Mouse (Mus musculus) heart, adult 10 weeks (tissue): Measurements from ENCODE around the gene Nus1. TPM values are rescaled to one million over a fixed set of nuclear protein-coding genes. Genes with fewer than 3 reads are reported as not detected.

Source experiments
- polyA plus RNA-seq: library from polyadenylated mRNA; stranded (reverse); fragments of 350-450 nt; fragmentation: Illumina TruSeq; extraction: RNeasy Lipid Tissue Mini Kit (QIAGEN cat#74804); gene quantifications from one replicate; pipeline ENCODE4 v1.2.3, GENCODE M21; 2014; ENCODE audit warnings: low read depth, low replicate concordance

Nus1 gene
- 28.3 TPM for polyA plus RNA-seq

DNA sequence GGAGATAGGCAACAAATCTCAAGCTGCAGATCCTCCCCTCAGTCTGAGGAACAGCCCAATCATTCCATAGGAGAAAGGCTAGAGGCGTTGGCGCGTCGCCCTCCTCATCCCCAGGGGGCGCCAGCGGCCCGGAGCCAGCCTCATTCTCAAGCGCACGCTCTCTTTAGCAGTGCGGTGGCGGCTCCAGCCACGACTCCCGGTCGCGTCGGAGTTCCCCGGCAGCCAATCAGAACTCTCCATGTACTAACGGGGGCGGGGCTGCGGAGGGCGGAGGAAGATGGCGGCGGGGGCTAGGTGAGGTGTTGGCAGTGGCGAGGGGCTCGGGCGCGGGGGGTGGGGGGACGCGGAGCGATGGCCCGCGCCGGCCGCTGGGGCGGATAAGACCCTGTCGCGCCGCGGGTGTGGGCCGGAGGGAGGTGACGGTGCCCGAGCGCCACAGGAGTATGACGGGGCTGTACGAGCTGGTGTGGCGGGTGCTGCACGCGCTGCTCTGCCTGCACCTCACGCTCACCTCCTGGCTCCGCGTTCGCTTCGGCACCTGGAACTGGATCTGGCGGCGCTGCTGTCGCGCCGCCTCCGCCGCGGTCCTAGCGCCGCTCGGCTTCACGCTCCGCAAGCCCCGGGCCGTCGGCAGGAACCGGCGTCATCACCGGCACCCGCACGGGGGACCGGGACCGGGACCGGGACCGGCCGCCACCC, at the start of gene Nus1:
Gene Nus1, plus strand, starts transcription at position 249 of the 699 bp plus-strand sequence.

DNA sequence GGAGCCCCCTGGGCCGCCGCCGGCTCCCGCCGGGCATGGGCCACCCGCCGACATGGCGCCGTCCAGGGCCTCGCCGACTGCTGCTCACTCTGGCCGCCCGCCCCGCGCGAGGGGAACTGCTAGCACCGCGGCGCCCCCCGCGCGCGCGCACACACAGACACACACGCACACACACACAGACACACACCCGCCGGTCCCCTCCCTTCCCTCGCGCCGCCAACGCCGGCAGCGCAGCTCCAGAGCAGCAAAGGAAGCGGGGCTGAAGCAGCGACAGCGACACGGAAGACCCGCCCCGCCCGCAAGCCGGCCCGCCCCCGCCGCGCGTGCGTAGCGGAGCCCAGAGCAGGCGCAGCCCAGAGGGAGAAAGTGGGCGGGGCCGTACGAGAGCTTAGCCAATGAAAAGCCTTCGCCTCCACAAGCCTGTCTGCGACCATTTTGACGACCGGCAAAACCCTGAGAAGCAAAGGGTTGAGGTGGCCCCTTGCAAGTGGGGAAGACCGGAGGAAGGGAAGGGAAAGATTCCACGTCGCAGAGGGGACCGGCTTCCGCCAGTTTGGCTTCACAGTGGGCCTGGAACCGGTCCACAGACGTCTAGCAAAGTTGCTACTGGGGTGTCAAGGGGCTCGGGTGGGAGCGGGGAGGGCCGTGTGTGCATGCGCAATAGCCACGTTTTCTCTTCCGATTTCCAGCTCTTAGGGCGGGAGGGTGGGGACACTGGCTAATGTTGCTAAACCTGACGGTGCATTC, 35.3 kb upstream of the Nus1 start, which contains the start of gene Gopc:
Gene Gopc, minus strand, starts transcription at position 280 of the 747 bp plus-strand sequence.

DNA sequence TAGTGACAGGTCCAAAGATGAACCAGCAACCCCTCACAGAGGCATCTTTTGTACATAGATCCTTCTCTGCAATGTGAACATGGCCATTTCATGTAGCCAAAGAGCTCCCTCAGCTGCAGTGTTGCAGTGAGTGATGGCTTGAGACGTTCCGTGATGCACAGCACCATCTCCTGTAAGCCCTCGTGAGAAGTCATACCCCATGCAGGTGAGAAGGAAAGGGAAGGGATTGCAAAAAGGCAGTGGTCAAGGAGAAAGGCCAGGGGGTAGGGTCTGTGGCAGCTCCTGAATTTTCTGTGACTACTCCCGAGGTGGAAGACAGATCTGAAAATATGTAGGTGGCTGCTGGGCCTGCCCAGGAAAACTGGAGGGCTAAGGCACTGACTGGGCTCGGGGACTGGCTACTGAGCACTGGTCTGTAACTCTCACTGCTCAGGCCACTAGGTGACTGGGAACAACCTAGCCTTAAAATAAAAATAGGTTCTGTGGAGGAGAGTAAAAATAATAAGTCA, 28.4 kb upstream of the Nus1 start, which contains the start of gene Nepn:
Gene Nepn, plus strand, starts transcription at position 51 of the 509 bp plus-strand sequence.

Other genes starting within 250 kb of the Nus1 start
- gene Ros1, start 222.3 kb upstream of the Nus1 start, polyA plus RNA-seq, result not detected
- 4.3 TPM for gene Dcbld1, start 183.9 kb upstream of the Nus1 start, polyA plus RNA-seq
- gene Gm26741, start 58.8 kb upstream of the Nus1 start, polyA plus RNA-seq, result not detected
- 15.3 TPM for gene Gopc, start 35.4 kb upstream of the Nus1 start, polyA plus RNA-seq
- 1.9 TPM for gene Nepn, start 28.6 kb upstream of the Nus1 start, polyA plus RNA-seq